Mouse (Mus musculus) forebrain, embryonic 12.5 days (tissue): ENCODE measurements around the gene Cd40. TPM values are rescaled to one million over a fixed set of nuclear protein-coding genes. Genes with fewer than 3 reads are reported as not detected.

Experiments used
- ATAC-seq: fragments of 200-750 bp; cut with Nextera tagmentation; 2 replicates; pipeline ENCODE4 v1.8.0; 2017; ENCODE audit warnings: moderate TSS enrichment; ENCODE audit not compliant: low FRiP score
- H3K27ac ChIP-seq: fragments of 300-500 bp; sonication (generic); 2 replicates; pipeline ENCODE4 v1.5.1; 2016; ENCODE audit warnings: mild to moderate bottlenecking
- H3K27me3 ChIP-seq: fragments of 300-500 bp; sonication (generic); 2 replicates; pipeline ENCODE4 v1.6.1; 2016; ENCODE audit warnings: mild to moderate bottlenecking
- H3K36me3 ChIP-seq: fragments of 300-500 bp; sonication (generic); replicated peaks from 2 replicates; pipeline ENCODE4 v1.6.1; 2016; ENCODE audit warnings: mild to moderate bottlenecking
- H3K4me1 ChIP-seq: fragments of 300-500 bp; sonication (generic); 2 replicates; pipeline ENCODE4 v1.6.1; 2016
- H3K4me2 ChIP-seq: fragments of 300-500 bp; sonication (generic); 2 replicates; pipeline ENCODE4 v1.6.1; 2016; ENCODE audit warnings: mild to moderate bottlenecking, moderate library complexity
- H3K4me3 ChIP-seq: fragments of 300-500 bp; sonication (generic); replicated peaks from 2 replicates; pipeline ENCODE4 v1.5.1; 2016; ENCODE audit warnings: mild to moderate bottlenecking
- H3K9ac ChIP-seq: fragments of 300-500 bp; sonication (generic); 2 replicates; pipeline ENCODE4 v1.6.1; 2016; ENCODE audit warnings: mild to moderate bottlenecking
- H3K9me3 ChIP-seq: fragments of 300-500 bp; sonication (generic); 2 replicates; pipeline ENCODE4 v1.6.1; 2016
- WGBS: fragments of 180-500 bp; shearing (Covaris S2); methylation state at CpG from one replicate; pipeline ENCODE4 v1.1.7; 2016; 5-methylcytosine and 5-hydroxymethylcytosine counted together
- polyA plus RNA-seq: library from polyadenylated mRNA; unstranded; fragments of >200 nt; fragmentation: Nextera tagmentation; extraction: Ambion mirVana; gene quantifications from 2 replicates; pipeline ENCODE4 v1.2.1, GENCODE M21; 2016

Cd40 gene
- polyA plus RNA-seq, 1 experiment from 2014 or later = 4.8 TPM

GRCm38 (mm10) chr2:165035058-165035431, 20.4 kb upstream of the Cd40 start:
- Histone ChIP-seq H3K27ac (peak overlapping the region; percentile 94), H3K4me1 (peaks cover 38% of the 10 kb centered on the region), H3K36me3 (no peaks in the 10 kb centered on the region), H3K4me2 (peak overlapping the region; percentile 49), H3K9me3 (no peaks in the 10 kb centered on the region), H3K4me3 (peak overlapping the region; percentile 90), H3K27me3 (peaks cover 4% of the 10 kb centered on the region; the same call in 1 of the 2 replicates), H3K9ac (peak overlapping the region; percentile 48)
- WGBS = 21% methylated on average over 5 of the region's 5 CpGs
- no peak; the same call in 1 of the 2 replicates for ATAC-seq

- H3K9me3 ChIP-seq = no peaks in the 10 kb centered on the region
- peaks cover 26% of the 10 kb centered on the region for H3K4me1 ChIP-seq
- H3K36me3 ChIP-seq = no peaks in the 10 kb centered on the region
- peaks cover 4% of the 10 kb centered on the region; the same call in 1 of the 2 replicates for H3K27me3 ChIP-seq
- no peak overlapping the region for H3K27ac ChIP-seq
- H3K4me3 ChIP-seq = no peak overlapping the region
- no peak overlapping the region for H3K9ac ChIP-seq
- whole genome bisulfite sequencing = 68% methylated on average over 4 of the region's 4 CpGs
- no peak overlapping the region for H3K4me2 ChIP-seq
- no peak for ATAC-seq
Measured at GRCm38 (mm10) chr2:165037415-165037814, 18.0 kb upstream of the Cd40 start.

- WGBS = 83% methylated on average over 5 of the region's 5 CpGs
- no peak overlapping the region for H3K4me2 ChIP-seq
- no peaks in the 10 kb centered on the region for H3K36me3 ChIP-seq
- peaks cover 19% of the 10 kb centered on the region for H3K4me1 ChIP-seq
- no peak for ATAC-seq
- no peak overlapping the region for H3K9ac ChIP-seq
- peaks cover 9% of the 10 kb centered on the region; the same call in 1 of the 2 replicates for H3K27me3 ChIP-seq
- no peak overlapping the region for H3K4me3 ChIP-seq
- no peaks in the 10 kb centered on the region for H3K9me3 ChIP-seq
- H3K27ac ChIP-seq = no peak overlapping the region
Measured at GRCm38 (mm10) chr2:165042126-165042525, 13.3 kb upstream of the Cd40 start.

GRCm38 (mm10) chr2:165043090-165043636, 12.3 kb upstream of the Cd40 start:
- peaks cover 19% of the 10 kb centered on the region for H3K4me1 ChIP-seq
- H3K4me2 ChIP-seq = peak overlapping the region; percentile 47
- peaks cover 9% of the 10 kb centered on the region; the same call in 1 of the 2 replicates for H3K27me3 ChIP-seq
- H3K9ac ChIP-seq = no peak overlapping the region
- peak overlapping the region; percentile 68 for H3K27ac ChIP-seq
- H3K4me3 ChIP-seq = peak overlapping the region; percentile 7; the same call in 1 of the 2 replicates
- H3K9me3 ChIP-seq = no peaks in the 10 kb centered on the region
- no peaks in the 10 kb centered on the region for H3K36me3 ChIP-seq
- ATAC-seq = peak; percentile 77
- 1% methylated on average over 17 of the region's 17 CpGs for WGBS

- peak overlapping the region; percentile 68; the same call in 1 of the 2 replicates for H3K27ac ChIP-seq
- WGBS = 42% methylated on average over 2 of the region's 2 CpGs
- no peaks in the 10 kb centered on the region for H3K9me3 ChIP-seq
- ATAC-seq = peak; percentile 47
- peaks cover 9% of the 10 kb centered on the region; the same call in 1 of the 2 replicates for H3K27me3 ChIP-seq
- H3K9ac ChIP-seq = no peak overlapping the region
- H3K36me3 ChIP-seq = no peaks in the 10 kb centered on the region
- H3K4me1 ChIP-seq = peaks cover 19% of the 10 kb centered on the region
- H3K4me2 ChIP-seq = peak overlapping the region; percentile 47
- no peak overlapping the region for H3K4me3 ChIP-seq
Measured at GRCm38 (mm10) chr2:165043729-165044128, 11.7 kb upstream of the Cd40 start.

- no peak overlapping the region for H3K27ac ChIP-seq
- peaks cover 15% of the 10 kb centered on the region for H3K4me1 ChIP-seq
- H3K9ac ChIP-seq = no peak overlapping the region
- H3K4me3 ChIP-seq = no peak overlapping the region
- H3K27me3 ChIP-seq = peaks cover 10% of the 10 kb centered on the region
- H3K9me3 ChIP-seq = no peaks in the 10 kb centered on the region
- H3K36me3 ChIP-seq = no peaks in the 10 kb centered on the region
- 63% methylated on average over 5 of the region's 5 CpGs for WGBS
- ATAC-seq = no peak
- no peak overlapping the region for H3K4me2 ChIP-seq
Measured at GRCm38 (mm10) chr2:165049044-165049443, 6.4 kb upstream of the Cd40 start.

GRCm38 (mm10) chr2:165050826-165051548, 4.4 kb upstream of the Cd40 start:
- Histone ChIP-seq H3K4me2 (no peak overlapping the region), H3K27ac (0 out of 2 replicates have a peak overlapping the region, but pooled peaks have one; percentile 31), H3K4me3 (no peak overlapping the region), H3K9me3 (no peaks in the 10 kb centered on the region), H3K36me3 (no peaks in the 10 kb centered on the region), H3K9ac (no peak overlapping the region; the same call in 1 of the 2 replicates), H3K27me3 (peaks cover 25% of the 10 kb centered on the region), H3K4me1 (peaks cover 26% of the 10 kb centered on the region)
- no peak for ATAC-seq
- WGBS = 71% methylated on average over 18 of the region's 18 CpGs

- no peak overlapping the region for H3K4me2 ChIP-seq
- no peaks in the 10 kb centered on the region for H3K9me3 ChIP-seq
- peaks cover 31% of the 10 kb centered on the region for H3K27me3 ChIP-seq
- H3K4me1 ChIP-seq = peaks cover 27% of the 10 kb centered on the region
- H3K4me3 ChIP-seq = no peak overlapping the region
- ATAC-seq = no peak
- WGBS = 19% methylated on average over 11 of the region's 11 CpGs
- 0 out of 2 replicates have a peak overlapping the region, but pooled peaks have one; percentile 31 for H3K27ac ChIP-seq
- no peaks in the 10 kb centered on the region for H3K36me3 ChIP-seq
- H3K9ac ChIP-seq = no peak overlapping the region; the same call in 1 of the 2 replicates
Measured at GRCm38 (mm10) chr2:165051566-165051965, 3.9 kb upstream of the Cd40 start.

- H3K9ac ChIP-seq = no peak overlapping the region
Measured at GRCm38 (mm10) chr2:165055905-165056304, 478 bp downstream of the Cd40 start.

GRCm38 (mm10) chr2:165056377-165057085, 1.1 kb downstream of the Cd40 start:
- H3K27me3 ChIP-seq = peaks cover 37% of the 10 kb centered on the region
- H3K9me3 ChIP-seq = no peaks in the 10 kb centered on the region
- 76% methylated on average over 14 of the region's 14 CpGs for WGBS
- H3K4me3 ChIP-seq = no peak overlapping the region
- H3K36me3 ChIP-seq = no peaks in the 10 kb centered on the region
- no peak for ATAC-seq
- peaks cover 17% of the 10 kb centered on the region for H3K4me1 ChIP-seq
- H3K27ac ChIP-seq = no peak overlapping the region
- H3K9ac ChIP-seq = no peak overlapping the region
- H3K4me2 ChIP-seq = no peak overlapping the region

More at GRCm38 (mm10) chr2:165055905-165056304, 478 bp downstream of the Cd40 start:
- ATAC-seq = no peak
- Histone ChIP-seq H3K27ac (no peak overlapping the region), H3K4me1 (peaks cover 23% of the 10 kb centered on the region), H3K9me3 (no peaks in the 10 kb centered on the region), H3K27me3 (peaks cover 37% of the 10 kb centered on the region), H3K4me3 (0 out of 2 replicates have a peak overlapping the region, but pooled peaks have one; percentile 2), H3K4me2 (peak overlapping the region; percentile 38), H3K36me3 (no peaks in the 10 kb centered on the region)
- WGBS = 14% methylated on average over 7 of the region's 7 CpGs

GRCm38 (mm10) chr2:165059961-165060360, 4.5 kb downstream of the Cd40 start:
- H3K36me3 ChIP-seq = no peaks in the 10 kb centered on the region
- no peak overlapping the region for H3K4me2 ChIP-seq
- peaks cover 23% of the 10 kb centered on the region for H3K27me3 ChIP-seq
- no peak overlapping the region for H3K4me3 ChIP-seq
- no peak for ATAC-seq
- H3K4me1 ChIP-seq = peaks cover 10% of the 10 kb centered on the region
- no peak overlapping the region for H3K27ac ChIP-seq
- no peaks in the 10 kb centered on the region for H3K9me3 ChIP-seq
- WGBS = 96% methylated on average over 4 of the region's 4 CpGs
- no peak overlapping the region for H3K9ac ChIP-seq
